Mouse (Mus musculus): ENCODE measurements at regions not wholly inside any gene's neighbourhood (a gene's known extent, or its start where the extent isn't known, plus 50 kb on each side); places are given as distances from the start of the nearest gene placed in this dataset. TPM values are rescaled to one million over a fixed set of nuclear protein-coding genes. Genes with fewer than 3 reads are reported as not detected.

GRCm38 (mm10) chr5:64744455-64744854, 58.7 kb upstream of the Klf3 start:
- H3K27ac ChIP-seq (replicated peaks), result no peak overlapping the region
- no peak overlapping the region for H3K9ac ChIP-seq
- H3K4me3 ChIP-seq (replicated peaks), result no peak overlapping the region
- ATAC-seq (ENCODE audit: insufficient read depth), result no peak
- H3K4me1 ChIP-seq (replicated peaks), result peaks cover 10% of the 10 kb centered on the region; the same call in 1 of the 2 replicates
- H3K4me2 ChIP-seq, result no peak overlapping the region
- H3K9me3 ChIP-seq (replicated peaks), result no peaks in the 10 kb centered on the region
- H3K36me3 ChIP-seq (replicated peaks), result no peaks in the 10 kb centered on the region
- H3K27me3 ChIP-seq, result no peaks in the 10 kb centered on the region
- 68% methylated on average over 5 of the region's 5 CpGs for WGBS (ENCODE audit: insufficient replicate concordance)

- Histone ChIP-seq H3K27ac (replicated peaks) (no peak overlapping the region), H3K27me3 (no peaks in the 10 kb centered on the region), H3K36me3 (replicated peaks) (no peaks in the 10 kb centered on the region), H3K4me2 (no peak overlapping the region), H3K9me3 (replicated peaks) (no peaks in the 10 kb centered on the region), H3K4me3 (replicated peaks) (no peak overlapping the region), H3K4me1 (replicated peaks) (peaks cover 24% of the 10 kb centered on the region), H3K9ac (no peak overlapping the region)
- WGBS (ENCODE audit: insufficient replicate concordance), result 63% methylated on average over 1 of the region's 1 CpGs
- no peak for ATAC-seq (ENCODE audit: insufficient read depth)
Observed at GRCm38 (mm10) chr5:64747461-64747860, 55.7 kb upstream of the Klf3 start.

- Histone ChIP-seq H3K4me1 (replicated peaks) (peaks cover 27% of the 10 kb centered on the region), H3K4me3 (replicated peaks) (no peak overlapping the region), H3K4me2 (no peak overlapping the region), H3K9me3 (replicated peaks) (no peaks in the 10 kb centered on the region), H3K27me3 (no peaks in the 10 kb centered on the region), H3K9ac (no peak overlapping the region), H3K36me3 (replicated peaks) (no peaks in the 10 kb centered on the region), H3K27ac (replicated peaks) (no peak overlapping the region)
- WGBS (ENCODE audit: insufficient replicate concordance), result 73% methylated on average over 14 of the region's 14 CpGs
- no peak for ATAC-seq (ENCODE audit: insufficient read depth)
Observed at GRCm38 (mm10) chr5:64749415-64750166, 53.6 kb upstream of the Klf3 start.

- ATAC-seq (ENCODE audit: insufficient read depth), result no peak
- Histone ChIP-seq H3K27me3 (no peaks in the 10 kb centered on the region), H3K4me2 (no peak overlapping the region), H3K9ac (no peak overlapping the region), H3K27ac (replicated peaks) (no peak overlapping the region), H3K9me3 (replicated peaks) (no peaks in the 10 kb centered on the region), H3K4me1 (replicated peaks) (peaks cover 27% of the 10 kb centered on the region), H3K4me3 (replicated peaks) (no peak overlapping the region), H3K36me3 (replicated peaks) (no peaks in the 10 kb centered on the region)
- WGBS (ENCODE audit: insufficient replicate concordance), result 78% methylated on average over 3 of the region's 3 CpGs
Observed at GRCm38 (mm10) chr5:64750406-64750805, 52.8 kb upstream of the Klf3 start.

DNA sequence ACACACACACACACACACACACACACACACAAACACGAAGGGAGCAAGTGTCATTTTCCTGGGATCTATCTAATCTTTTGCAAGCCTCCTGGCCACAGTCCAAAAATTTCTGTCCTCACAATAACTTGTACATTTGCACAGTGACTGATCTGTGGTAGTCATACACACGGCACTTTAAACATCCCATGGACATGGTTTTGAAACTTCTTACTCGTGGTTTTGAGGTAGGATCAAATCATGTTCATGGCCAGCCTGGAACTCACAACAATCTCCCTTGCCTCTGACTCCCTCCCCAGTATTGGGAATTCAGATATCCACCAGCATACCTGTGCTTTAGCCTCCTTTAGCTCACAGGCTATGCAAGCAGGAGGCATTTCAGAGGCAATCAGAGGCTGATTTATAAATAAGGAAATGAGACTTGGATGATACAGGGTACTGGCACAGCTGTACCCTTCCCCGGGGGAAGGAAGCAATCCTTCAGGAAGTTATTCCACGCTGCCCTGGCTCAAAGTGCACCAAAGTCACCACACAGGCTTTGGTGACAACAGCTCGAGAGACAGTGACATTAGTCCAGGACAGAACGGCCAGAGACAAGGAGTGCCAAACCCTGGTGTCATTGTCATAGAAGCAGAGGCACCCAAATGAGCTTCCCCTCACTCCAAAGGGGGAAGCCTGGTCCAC, 52.1 kb upstream of the Klf3 start:
- ATAC-seq (ENCODE audit: insufficient read depth), result no peak
- Histone ChIP-seq H3K9me3 (replicated peaks) (no peaks in the 10 kb centered on the region), H3K9ac (no peak overlapping the region), H3K36me3 (replicated peaks) (no peaks in the 10 kb centered on the region), H3K27me3 (no peaks in the 10 kb centered on the region), H3K27ac (replicated peaks) (no peak overlapping the region), H3K4me3 (replicated peaks) (no peak overlapping the region), H3K4me1 (replicated peaks) (peaks cover 27% of the 10 kb centered on the region), H3K4me2 (no peak overlapping the region)
- 41% methylated on average over 7 of the region's 7 CpGs for WGBS (ENCODE audit: insufficient replicate concordance)

- no peak overlapping the region for H3K27ac ChIP-seq (replicated peaks)
- peak; percentile 61; the same call in 1 of the 2 replicates for ATAC-seq (ENCODE audit: insufficient read depth)
Observed at GRCm38 (mm10) chr5:64753142-64753750, 49.9 kb upstream of the Klf3 start.

More at GRCm38 (mm10) chr5:64753142-64753750, 49.9 kb upstream of the Klf3 start:
- Histone ChIP-seq H3K27me3 (no peaks in the 10 kb centered on the region), H3K9me3 (replicated peaks) (no peaks in the 10 kb centered on the region), H3K9ac (no peak overlapping the region), H3K36me3 (replicated peaks) (no peaks in the 10 kb centered on the region), H3K4me1 (replicated peaks) (peaks cover 26% of the 10 kb centered on the region), H3K4me2 (no peak overlapping the region), H3K4me3 (replicated peaks) (no peak overlapping the region)
- WGBS (ENCODE audit: insufficient replicate concordance), result 49% methylated on average over 7 of the region's 7 CpGs

Small RNA genes lying in the stretch of these regions (microRNA-seq; reads per million reads assigned to microRNA genes)
- gene Gm25306, result not detected

Data from liver, embryonic 15.5 days (tissue).